Mouse (Mus musculus): ENCODE results near the gene Olfr692. TPM values are rescaled to one million over a fixed set of nuclear protein-coding genes. Genes with fewer than 3 reads are reported as not detected.
"Not testable (repeated sequence)": the region's sequence is repeated elsewhere in the genome, so short reads cannot be mapped to it uniquely, and the experiment has no call there.

Gene Olfr692
- not detected in 2 replicates for polyA plus RNA-seq (2012; rRNA removed)

DNA sequence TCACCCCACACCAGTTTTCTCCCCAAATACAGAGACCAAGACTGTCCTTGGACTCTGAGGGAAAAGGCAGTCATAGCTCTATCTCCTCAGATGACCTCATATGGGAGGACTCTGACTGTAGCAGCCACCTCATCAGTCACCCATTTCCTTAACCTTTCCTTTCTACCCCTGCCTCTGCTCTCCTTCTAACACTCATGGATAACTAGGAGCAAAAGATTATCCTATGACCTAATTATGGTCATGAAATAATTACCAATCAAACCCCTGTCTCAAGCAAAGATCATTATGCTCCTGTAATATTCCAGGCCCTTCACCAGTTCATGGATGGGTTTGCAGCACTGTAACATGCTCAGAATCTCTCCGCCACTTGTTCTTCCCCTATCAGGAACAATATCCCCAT, at the start of gene Olfr692:
Gene Olfr692, plus strand, starts transcription at position 301 of the 400 bp plus-strand sequence.
- no peak within 1 kb of the TSS for H3K27ac ChIP-seq (ENCODE audit: control insufficient read depth, insufficient read depth, low read depth, low read length)
- H3K36me3 ChIP-seq (ENCODE audit: control insufficient read depth, insufficient read depth, low read length), result no peaks in the 10 kb centered on the region
- no peak within 1 kb of the TSS for H3K4me3 ChIP-seq (ENCODE audit: control insufficient read depth, low read depth, low read length)
- H3K27me3 ChIP-seq (ENCODE audit: control insufficient read depth, insufficient read depth, low read length), result no peaks in the 10 kb centered on the region
- H3K4me1 ChIP-seq (ENCODE audit: control insufficient read depth, insufficient read depth, low read length), result no peaks in the 10 kb centered on the region
- TF ChIP-seq CTCF (IDR thresholded peaks at IDR 0.05; ENCODE audit: control insufficient read depth, insufficient read depth, insufficient replicate concordance, low read depth, low read length), result no peak
- no peak for TF ChIP-seq POLR2A (IDR thresholded peaks at IDR 0.05; ENCODE audit: control insufficient read depth, low read depth, low read length)

DNA sequence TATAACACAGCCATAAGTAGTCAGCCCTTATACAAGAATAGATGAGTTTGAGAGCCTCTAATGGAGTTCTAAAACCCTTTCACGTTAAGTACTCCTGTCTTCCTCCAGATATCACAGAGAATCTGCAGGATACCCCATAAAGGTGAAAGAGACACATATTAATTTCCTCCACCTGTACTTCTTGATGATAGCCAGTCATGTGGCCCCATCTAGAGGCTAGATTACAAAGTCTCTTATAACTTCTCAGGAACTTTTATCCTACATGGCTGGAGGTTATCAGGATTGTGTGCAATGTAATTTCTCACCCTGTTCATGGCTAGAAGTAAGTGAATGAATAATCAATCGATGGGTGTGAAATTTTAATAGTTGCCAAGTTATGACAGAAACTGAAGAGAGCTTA, 42.7 kb upstream of the Olfr692 start:
- Histone ChIP-seq H3K27me3 (ENCODE audit: control insufficient read depth, insufficient read depth, low read length) (no peaks in the 10 kb centered on the region), H3K36me3 (ENCODE audit: control insufficient read depth, insufficient read depth, low read length) (no peaks in the 10 kb centered on the region), H3K4me3 (ENCODE audit: control insufficient read depth, low read depth, low read length) (no peak overlapping the region), H3K4me1 (ENCODE audit: control insufficient read depth, insufficient read depth, low read length) (no peaks in the 10 kb centered on the region), H3K27ac (ENCODE audit: control insufficient read depth, insufficient read depth, low read depth, low read length) (no peak overlapping the region)
- TF ChIP-seq CTCF (IDR thresholded peaks at IDR 0.05; ENCODE audit: control insufficient read depth, insufficient read depth, insufficient replicate concordance, low read depth, low read length) (no peak), POLR2A (IDR thresholded peaks at IDR 0.05; ENCODE audit: control insufficient read depth, low read depth, low read length) (no peak)

DNA sequence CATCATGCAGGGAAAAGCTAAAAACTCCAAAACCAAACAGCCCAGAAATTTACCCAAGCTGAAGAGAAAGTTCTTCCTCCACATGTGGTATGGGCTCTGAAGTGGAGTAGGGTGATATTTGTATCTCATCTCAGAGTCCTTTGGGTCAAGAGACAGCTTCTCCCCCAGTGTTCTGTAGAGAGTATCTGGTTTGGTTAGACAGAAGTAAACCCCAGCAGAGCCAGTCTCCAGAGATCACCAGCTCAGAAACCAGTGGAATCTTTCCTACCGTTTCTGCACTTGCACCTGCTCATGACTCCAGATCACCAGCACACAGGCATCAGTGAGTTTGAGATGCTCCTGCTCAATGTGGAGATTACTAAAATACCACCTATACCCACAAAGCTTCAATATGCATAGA, 34.0 kb upstream of the Olfr692 start, which contains the start of gene Olfr690:
Gene Olfr690, minus strand, starts transcription at position 101 of the 400 bp plus-strand sequence.
- no peaks in the 10 kb centered on the region for H3K4me1 ChIP-seq (ENCODE audit: control insufficient read depth, insufficient read depth, low read length)
- H3K36me3 ChIP-seq (ENCODE audit: control insufficient read depth, insufficient read depth, low read length), result no peaks in the 10 kb centered on the region
- H3K27ac ChIP-seq (ENCODE audit: control insufficient read depth, insufficient read depth, low read depth, low read length), result no peak within 1 kb of the TSS
- no peak within 1 kb of the TSS for H3K4me3 ChIP-seq (ENCODE audit: control insufficient read depth, low read depth, low read length)
- TF ChIP-seq CTCF (IDR thresholded peaks at IDR 0.05; ENCODE audit: control insufficient read depth, insufficient read depth, insufficient replicate concordance, low read depth, low read length) (no peak), POLR2A (IDR thresholded peaks at IDR 0.05; ENCODE audit: control insufficient read depth, low read depth, low read length) (no peak)
- no peaks in the 10 kb centered on the region for H3K27me3 ChIP-seq (ENCODE audit: control insufficient read depth, insufficient read depth, low read length)

DNA sequence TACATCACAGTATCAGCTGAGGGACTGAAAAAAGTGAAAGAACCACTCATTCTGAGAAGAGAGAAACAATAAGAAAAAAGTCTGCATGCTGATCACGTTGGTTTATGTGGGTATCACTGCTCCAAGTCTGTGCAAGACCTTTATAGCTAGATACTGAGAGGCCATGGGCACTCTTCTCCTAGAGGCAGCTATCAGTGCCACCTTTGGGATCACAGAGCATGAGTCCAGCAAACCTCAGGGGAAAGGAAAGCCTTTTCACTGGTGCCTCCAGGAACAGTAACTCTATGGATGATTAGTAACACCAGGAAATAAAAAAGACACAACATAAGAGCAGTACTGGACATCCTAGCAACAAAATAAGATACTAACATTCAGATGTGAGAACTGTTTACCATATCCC, 25.9 kb upstream of the Olfr692 start, which contains the start of gene Olfr691:
Gene Olfr691, minus strand, starts transcription at position 101 of the 400 bp plus-strand sequence.
- Histone ChIP-seq H3K27ac (ENCODE audit: control insufficient read depth, insufficient read depth, low read depth, low read length) (no peak within 1 kb of the TSS), H3K4me3 (ENCODE audit: control insufficient read depth, low read depth, low read length) (no peak within 1 kb of the TSS), H3K36me3 (ENCODE audit: control insufficient read depth, insufficient read depth, low read length) (no peaks in the 10 kb centered on the region), H3K4me1 (ENCODE audit: control insufficient read depth, insufficient read depth, low read length) (no peaks in the 10 kb centered on the region), H3K27me3 (ENCODE audit: control insufficient read depth, insufficient read depth, low read length) (no peaks in the 10 kb centered on the region)
- TF ChIP-seq CTCF (IDR thresholded peaks at IDR 0.05; ENCODE audit: control insufficient read depth, insufficient read depth, insufficient replicate concordance, low read depth, low read length) (no peak), POLR2A (IDR thresholded peaks at IDR 0.05; ENCODE audit: control insufficient read depth, low read depth, low read length) (no peak)

DNA sequence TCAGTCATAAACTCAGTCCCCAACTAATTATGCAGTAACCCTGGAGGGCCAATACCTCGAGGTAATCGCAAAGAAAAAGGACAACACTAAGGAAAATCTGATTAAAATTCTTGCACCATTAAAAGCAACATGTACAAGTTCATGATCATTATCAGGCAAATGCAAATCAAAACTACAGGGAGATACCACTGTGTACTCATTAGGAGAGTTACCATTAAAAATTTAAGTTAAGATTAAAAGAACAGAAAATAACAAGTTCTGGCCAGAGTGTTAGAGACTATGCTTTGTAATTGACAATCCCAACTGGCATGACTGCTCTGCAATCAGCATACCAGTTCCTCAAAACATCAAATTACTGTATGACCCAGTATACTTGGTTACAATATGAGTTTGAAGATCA, 25.3 kb upstream of the Olfr692 start:
- H3K27ac ChIP-seq (ENCODE audit: control insufficient read depth, insufficient read depth, low read depth, low read length), result no peak overlapping the region
- H3K27me3 ChIP-seq (ENCODE audit: control insufficient read depth, insufficient read depth, low read length), result no peaks in the 10 kb centered on the region
- no peak overlapping the region for H3K4me3 ChIP-seq (ENCODE audit: control insufficient read depth, low read depth, low read length)
- H3K36me3 ChIP-seq (ENCODE audit: control insufficient read depth, insufficient read depth, low read length), result no peaks in the 10 kb centered on the region
- no peak for TF ChIP-seq POLR2A (IDR thresholded peaks at IDR 0.05; ENCODE audit: control insufficient read depth, low read depth, low read length)
- TF ChIP-seq CTCF (IDR thresholded peaks at IDR 0.05; ENCODE audit: control insufficient read depth, insufficient read depth, insufficient replicate concordance, low read depth, low read length), result no peak
- no peaks in the 10 kb centered on the region for H3K4me1 ChIP-seq (ENCODE audit: control insufficient read depth, insufficient read depth, low read length)

DNA sequence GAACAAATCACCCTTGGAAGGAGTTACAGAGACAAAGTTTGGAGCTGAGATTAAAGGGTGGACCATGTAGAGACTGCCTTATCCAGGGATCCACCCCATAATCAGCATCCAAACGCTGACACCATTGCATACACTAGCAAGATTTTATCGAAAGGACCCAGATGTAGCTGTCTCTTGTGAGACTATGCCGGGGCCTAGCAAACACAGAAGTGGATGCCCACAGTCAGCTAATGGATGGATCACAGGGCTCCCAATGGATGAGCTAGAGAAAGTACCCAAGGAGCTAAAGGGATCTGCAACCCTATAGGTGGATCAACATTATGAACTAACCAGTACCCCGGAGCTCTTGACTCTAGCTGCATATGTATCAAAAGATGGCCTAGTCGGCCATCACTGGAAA, 12.0 kb upstream of the Olfr692 start:
- H3K36me3 ChIP-seq (ENCODE audit: control insufficient read depth, insufficient read depth, low read length); H3K27ac ChIP-seq (ENCODE audit: control insufficient read depth, insufficient read depth, low read depth, low read length); H3K27me3 ChIP-seq (ENCODE audit: control insufficient read depth, insufficient read depth, low read length); H3K4me1 ChIP-seq (ENCODE audit: control insufficient read depth, insufficient read depth, low read length); H3K4me3 ChIP-seq (ENCODE audit: control insufficient read depth, low read depth, low read length): not testable (repeated sequence)

DNA sequence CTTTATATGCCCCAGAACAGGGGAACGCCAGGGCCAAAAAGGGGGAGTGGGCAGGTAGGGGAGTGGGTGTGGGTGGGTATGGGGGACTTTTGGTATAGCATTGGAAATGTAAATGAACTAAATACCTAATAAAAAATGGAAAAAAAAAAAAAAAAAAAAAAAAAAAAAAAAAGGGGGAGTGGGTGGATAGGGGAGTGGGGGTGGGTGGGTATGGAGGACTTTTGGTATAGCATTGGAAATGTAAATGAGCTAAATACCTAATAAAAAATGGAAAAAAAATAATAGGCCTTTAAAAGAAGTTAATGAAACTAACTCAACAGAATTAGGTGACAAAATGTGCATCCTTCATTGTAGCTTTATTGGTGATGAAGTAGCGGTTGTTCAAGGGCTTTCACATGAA, 11.5 kb upstream of the Olfr692 start:
- not testable (repeated sequence) for H3K4me3 ChIP-seq (ENCODE audit: control insufficient read depth, low read depth, low read length); H3K36me3 ChIP-seq (ENCODE audit: control insufficient read depth, insufficient read depth, low read length); H3K27ac ChIP-seq (ENCODE audit: control insufficient read depth, insufficient read depth, low read depth, low read length); H3K27me3 ChIP-seq (ENCODE audit: control insufficient read depth, insufficient read depth, low read length); H3K4me1 ChIP-seq (ENCODE audit: control insufficient read depth, insufficient read depth, low read length)

DNA sequence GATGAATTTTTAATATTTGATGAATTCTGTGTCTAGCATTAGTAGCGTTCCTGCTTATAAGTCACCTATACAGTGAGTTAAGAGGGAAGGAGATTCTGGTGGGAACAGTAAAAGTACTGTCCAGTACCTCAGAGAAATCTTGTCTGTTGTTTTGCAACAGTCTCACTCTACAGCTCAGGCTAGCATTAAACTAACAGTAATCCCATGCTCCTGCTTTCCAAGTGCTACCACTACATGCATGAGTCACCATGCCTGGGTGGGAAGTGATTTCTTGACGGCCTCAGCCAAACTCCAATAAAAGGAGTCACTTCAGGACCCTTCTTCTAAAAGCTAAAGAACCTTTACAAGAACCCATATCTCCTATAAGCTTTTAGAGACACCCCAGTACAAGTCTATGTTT, 6.3 kb upstream of the Olfr692 start:
- Histone ChIP-seq H3K27me3 (ENCODE audit: control insufficient read depth, insufficient read depth, low read length) (no peaks in the 10 kb centered on the region), H3K27ac (ENCODE audit: control insufficient read depth, insufficient read depth, low read depth, low read length) (no peak overlapping the region), H3K4me3 (ENCODE audit: control insufficient read depth, low read depth, low read length) (no peak overlapping the region), H3K4me1 (ENCODE audit: control insufficient read depth, insufficient read depth, low read length) (no peaks in the 10 kb centered on the region), H3K36me3 (ENCODE audit: control insufficient read depth, insufficient read depth, low read length) (no peaks in the 10 kb centered on the region)
- TF ChIP-seq CTCF (IDR thresholded peaks at IDR 0.05; ENCODE audit: control insufficient read depth, insufficient read depth, insufficient replicate concordance, low read depth, low read length) (no peak), POLR2A (IDR thresholded peaks at IDR 0.05; ENCODE audit: control insufficient read depth, low read depth, low read length) (no peak)

Data from testis, adult 2 months (tissue).